ENCODE assay signal across 36 mouse cellular contexts in the genomic region with DNA sequence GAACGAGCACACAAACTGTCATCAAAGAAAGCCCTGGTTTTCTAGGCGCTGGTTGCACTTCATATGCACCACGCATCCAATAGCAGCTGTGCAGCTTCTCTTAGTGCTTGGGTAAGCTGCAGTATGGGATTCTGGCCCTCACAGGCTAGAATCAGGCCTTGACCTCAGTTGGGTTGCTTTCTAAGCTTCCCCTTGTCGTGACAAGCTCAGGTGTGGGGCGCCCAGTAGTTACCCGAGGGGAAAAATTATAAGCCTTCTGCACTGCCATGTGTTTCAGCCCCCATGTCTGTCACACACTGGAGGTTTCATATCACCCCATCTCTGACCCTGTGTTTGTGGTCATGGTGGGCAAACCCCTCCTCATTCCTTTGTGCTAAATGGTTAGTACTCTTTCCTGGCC. TPM values are rescaled to one million over a fixed set of nuclear protein-coding genes. Genes with fewer than 3 reads are reported as not detected.
"Had no signal": no experiment of that assay in that cellular context is flagged by ENCODE, and none has a peak within 500 bp of the region (broad histone marks: within the 10 kb centered on the region; RNA-seq: fewer than 3 reads in every experiment).

No protein-coding gene starts in this region.

- H3K9ac ChIP-seq: limb, embryonic 12.5 days; limb, embryonic 13.5 days; limb, embryonic 15.5 days; liver, embryonic 12.5 days; liver, embryonic 13.5 days; liver, embryonic 14.5 days; liver, embryonic 15.5 days; liver, postnatal 0 days; lung, embryonic 14.5 days; lung, embryonic 15.5 days; midbrain, embryonic 12.5 days; midbrain, embryonic 13.5 days; neural tube, embryonic 12.5 days had no signal

- H3K27me3 ChIP-seq: limb, embryonic 12.5 days; limb, embryonic 13.5 days; limb, embryonic 15.5 days; liver, embryonic 12.5 days; liver, embryonic 13.5 days; liver, embryonic 15.5 days; lung, embryonic 15.5 days; midbrain, embryonic 13.5 days; neural tube, embryonic 12.5 days had no signal

- DNase-seq: left cerebral cortex, postnatal 4 days; liver; liver, embryonic 13.5 days; liver, postnatal 0 days; lung, adult 18-20 months; lung, adult 2 months; lung, postnatal 10 days; lung, postnatal 14 days; lung, postnatal 36 days; lung, postnatal 4 days; midbrain, embryonic 14.5 days had no signal

- H3K9me3 ChIP-seq: limb, embryonic 10.5 days; limb, embryonic 12.5 days; limb, embryonic 13.5 days; limb, embryonic 15.5 days; liver, embryonic 12.5 days; liver, embryonic 13.5 days; liver, embryonic 15.5 days; lung, embryonic 15.5 days; megakaryocyte, embryonic 14.5 days; midbrain, embryonic 10.5 days; midbrain, embryonic 12.5 days; midbrain, embryonic 13.5 days; neural tube, embryonic 12.5 days had no signal

- H3K4me2 ChIP-seq: limb, embryonic 12.5 days; limb, embryonic 13.5 days; limb, embryonic 15.5 days; liver, embryonic 11.5 days; liver, embryonic 12.5 days; liver, embryonic 13.5 days; liver, embryonic 15.5 days; lung, embryonic 14.5 days; lung, embryonic 15.5 days; midbrain, embryonic 12.5 days; midbrain, embryonic 13.5 days; neural tube, embryonic 12.5 days had no signal

- H3K27ac ChIP-seq: left cerebral cortex, adult 2 months; limb, embryonic 10.5 days; limb, embryonic 12.5 days; limb, embryonic 13.5 days; limb, embryonic 15.5 days; liver, embryonic 12.5 days; liver, embryonic 13.5 days; liver, embryonic 14.5 days; liver, embryonic 15.5 days; lung, embryonic 15.5 days; macrophage; midbrain, embryonic 10.5 days; midbrain, embryonic 12.5 days; neural tube, embryonic 12.5 days had no signal

- H3K4me3 ChIP-seq: left cerebral cortex, adult 2 months; limb, embryonic 10.5 days; limb, embryonic 12.5 days; limb, embryonic 13.5 days; limb, embryonic 15.5 days; liver, embryonic 12.5 days; liver, embryonic 13.5 days; liver, embryonic 15.5 days; lung, embryonic 15.5 days; megakaryocyte, embryonic 14.5 days; midbrain, embryonic 10.5 days; midbrain, embryonic 12.5 days; midbrain, embryonic 13.5 days; myocyte; neural tube, embryonic 12.5 days had no signal

- H3K36me3 ChIP-seq: limb, embryonic 10.5 days; limb, embryonic 12.5 days; limb, embryonic 13.5 days; limb, embryonic 15.5 days; liver, embryonic 12.5 days; liver, embryonic 13.5 days; liver, embryonic 15.5 days; lung, embryonic 15.5 days; midbrain, embryonic 10.5 days; midbrain, embryonic 12.5 days; midbrain, embryonic 13.5 days; neural tube, embryonic 12.5 days had no signal

- ATAC-seq: liver, embryonic 12.5 days; liver, postnatal 0 days; lung, postnatal 0 days; midbrain, embryonic 13.5 days had no signal

- H3K4me1 ChIP-seq: limb, embryonic 10.5 days; limb, embryonic 12.5 days; limb, embryonic 13.5 days; limb, embryonic 15.5 days; liver, embryonic 12.5 days; liver, embryonic 13.5 days; liver, embryonic 15.5 days; lung, embryonic 15.5 days; megakaryocyte, embryonic 14.5 days; neural tube, embryonic 12.5 days had no signal

RNA-seq across cellular contexts. Expression of a gene that starts 42.0 kb away (rescaled TPM):
- total RNA-seq: liver, adult 2 months; megakaryocyte progenitor cell, adult 5-6 weeks; megakaryocyte, adult 5-6 weeks; megakaryocyte-erythroid progenitor cell, adult 5-6 weeks; monocyte, adult 5-6 weeks had no signal
- polyA plus RNA-seq: limb, embryonic 10.5 days; limb, embryonic 13.5 days; limb, embryonic 15.5 days; liver, adult 2 months; liver, embryonic 12.5 days; liver, embryonic 13.5 days; liver, embryonic 14.5 days; liver, embryonic 15.5 days; liver, embryonic 16.5 days; liver, postnatal 0 days; lung, embryonic 14.5 days; macrophage; myocyte had no signal
